Mouse (Mus musculus) urinary bladder, postnatal 14 days (tissue): ENCODE results near the gene Kdelr1.
A peak's percentile ranks its signal among the peaks of the same experiment; 100 is the strongest.
"Not testable (repeated sequence)": the region's sequence is repeated elsewhere in the genome, so short reads cannot be mapped to it uniquely, and the experiment has no call there.

Experiments
- DNase-seq: peaks from one replicate; pipeline ENCODE4 v3.0.0; 2021; ENCODE audit warnings: low spot score

The Kdelr1 gene

DNA sequence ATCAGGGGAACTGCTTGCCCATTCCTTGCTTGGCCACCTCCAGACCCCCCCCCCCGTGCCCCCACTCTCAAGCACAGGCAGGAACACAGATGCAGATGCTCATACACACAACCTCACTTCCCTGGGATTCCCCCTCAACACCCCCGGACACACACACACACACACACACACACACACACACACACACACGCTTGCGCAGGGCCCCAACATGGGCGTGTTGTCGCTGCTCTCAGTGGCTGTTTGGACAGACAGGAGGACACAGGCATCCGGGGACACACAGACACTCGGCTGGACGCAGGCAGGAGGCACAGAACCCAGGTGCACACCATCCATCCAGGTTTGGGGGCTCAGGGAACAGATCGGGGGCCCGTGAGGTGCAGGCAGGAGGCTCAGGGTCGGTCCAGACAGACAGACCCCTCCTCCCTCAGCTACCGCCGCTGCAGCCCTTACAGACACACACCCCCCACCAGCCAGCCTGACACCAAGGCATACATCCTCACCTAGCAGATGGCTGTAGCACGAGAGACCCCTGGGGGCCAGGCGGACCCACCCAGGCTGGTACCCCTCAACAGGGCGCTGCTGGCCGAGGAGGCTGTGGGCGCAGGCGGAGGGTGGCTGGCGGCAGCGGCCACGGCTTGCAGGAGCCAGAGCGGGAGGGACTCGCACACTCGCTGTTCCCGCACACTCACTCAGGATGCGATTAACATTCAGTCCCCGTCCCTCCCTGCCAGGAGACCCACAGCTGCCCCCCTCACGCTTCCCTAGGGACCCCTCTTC lies 2.1 kb upstream of the Kdelr1 start:
- DNase-seq, result no peak

GRCm38 (mm10) chr7:45873061-45873947 lies 732 bp downstream of the Kdelr1 start:
- DNase-seq, result peak; percentile 61

DNA sequence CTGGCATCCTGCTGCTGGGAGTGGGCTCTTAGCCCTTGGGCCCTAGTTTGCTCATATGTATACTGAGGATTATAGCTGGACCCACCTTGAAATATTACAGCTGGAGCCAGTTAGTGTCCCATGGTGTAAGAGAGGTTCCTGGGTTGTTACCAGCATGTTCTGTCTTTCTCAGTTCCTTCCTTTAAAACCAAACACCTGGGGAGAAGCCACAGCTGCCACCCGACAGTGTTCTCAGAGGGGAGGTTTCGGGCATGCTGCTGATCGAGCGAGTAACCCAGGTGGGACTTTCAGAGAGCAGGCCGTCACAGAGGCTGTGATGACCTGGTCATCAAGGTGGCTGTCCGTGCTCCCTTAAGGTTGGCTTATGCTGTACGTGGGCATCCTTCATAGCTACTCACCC lies 4.3 kb downstream of the Kdelr1 start:
- DNase-seq, result no peak

- not testable (repeated sequence) for DNase-seq
These were observed 5.7 kb downstream of the Kdelr1 start, which contains the start of gene Grin2d for GRCm38 (mm10) chr7:45878278-45878677. TSS of gene Grin2d (minus strand) at chr7:45878378.

- DNase-seq, result no peak
These were observed 8.0 kb downstream of the Kdelr1 start for GRCm38 (mm10) chr7:45880531-45880930.

GRCm38 (mm10) chr7:45881011-45881410 lies 8.4 kb downstream of the Kdelr1 start:
- DNase-seq, result no peak

DNA sequence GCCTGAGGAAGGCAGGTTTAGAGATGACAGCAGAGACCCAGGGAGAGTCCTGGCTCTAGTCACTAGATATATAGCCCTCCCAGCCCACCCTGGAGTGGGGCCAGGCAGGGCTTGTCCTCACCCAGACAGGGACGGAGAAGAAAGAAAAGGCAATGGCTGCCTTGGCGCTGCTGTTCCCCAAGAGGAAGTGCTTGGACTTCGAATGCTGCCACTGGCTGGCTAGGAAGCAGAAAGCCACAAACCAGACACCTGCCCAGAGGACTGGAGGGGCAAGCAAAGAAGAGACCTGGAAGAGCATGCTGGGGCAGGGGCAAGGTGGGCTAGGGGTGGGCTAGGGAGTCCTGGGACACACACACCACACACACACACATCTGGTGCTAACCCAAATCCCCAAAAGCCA lies 14.7 kb downstream of the Kdelr1 start:
- no peak for DNase-seq

GRCm38 (mm10) chr7:45892651-45893050 lies 20.1 kb downstream of the Kdelr1 start:
- no peak for DNase-seq

DNA sequence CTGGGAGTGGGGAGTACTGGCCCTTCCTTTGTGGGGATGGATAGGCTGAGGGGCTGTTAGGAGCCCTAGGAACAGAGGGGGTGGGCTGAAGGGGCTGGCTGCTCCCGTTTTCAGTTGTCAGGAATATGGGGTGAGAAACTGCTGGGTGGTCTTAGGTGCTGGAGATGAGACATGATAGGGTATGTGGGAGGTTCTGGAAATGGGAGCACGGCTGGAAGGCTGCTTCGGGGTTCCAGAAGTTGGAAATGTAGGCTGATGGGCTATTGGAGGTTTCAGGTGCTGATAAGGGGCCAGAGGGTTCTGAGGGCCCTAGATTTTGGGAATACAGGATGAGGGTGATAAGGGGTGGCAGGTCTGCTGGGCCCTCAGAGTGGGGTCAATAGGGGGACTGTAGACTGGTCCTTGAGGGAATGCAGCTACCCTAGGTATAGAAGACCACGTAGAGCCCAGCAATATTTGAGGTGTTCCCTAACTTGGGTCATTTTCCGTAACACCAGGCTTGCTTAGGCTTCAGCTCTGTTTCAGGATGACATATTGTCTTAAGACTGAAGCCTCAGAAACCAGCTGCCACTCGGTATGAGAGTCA lies 23.5 kb downstream of the Kdelr1 start:
- DNase-seq, result no peak

GRCm38 (mm10) chr7:45896517-45897257 lies 24.1 kb downstream of the Kdelr1 start, which contains the start of the genes Syngr4 and Tmem143:
TSS of gene Syngr4 (minus strand) at chr7:45896714.
TSS of gene Tmem143 (plus strand) at chr7:45896941.
- peak; percentile 96 for DNase-seq

GRCm38 (mm10) chr7:45897258-45897757 lies 24.7 kb downstream of the Kdelr1 start:
- peak; percentile 61 for DNase-seq

DNA sequence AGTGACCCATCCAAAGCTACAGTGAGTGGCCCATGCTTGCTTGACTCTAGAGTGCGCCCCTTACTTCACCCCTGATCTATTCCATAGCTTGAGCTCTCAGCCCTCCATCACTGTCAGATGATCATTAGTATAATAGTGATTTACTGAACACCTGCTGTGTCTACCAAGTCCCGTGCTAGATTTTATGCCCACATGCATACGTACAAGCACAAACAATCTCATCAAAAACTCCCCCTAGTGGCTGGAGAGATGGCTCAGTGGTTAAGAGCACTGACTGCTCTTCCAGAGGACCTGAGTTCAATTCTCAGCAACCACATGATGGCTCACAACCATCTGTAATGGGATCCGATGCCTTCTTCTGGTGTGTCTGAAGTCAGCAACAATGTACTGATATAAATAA lies 25.6 kb downstream of the Kdelr1 start:
- not testable (repeated sequence) for DNase-seq

- no peak for DNase-seq
These were observed 29.0 kb downstream of the Kdelr1 start for GRCm38 (mm10) chr7:45901562-45901961.

DNA sequence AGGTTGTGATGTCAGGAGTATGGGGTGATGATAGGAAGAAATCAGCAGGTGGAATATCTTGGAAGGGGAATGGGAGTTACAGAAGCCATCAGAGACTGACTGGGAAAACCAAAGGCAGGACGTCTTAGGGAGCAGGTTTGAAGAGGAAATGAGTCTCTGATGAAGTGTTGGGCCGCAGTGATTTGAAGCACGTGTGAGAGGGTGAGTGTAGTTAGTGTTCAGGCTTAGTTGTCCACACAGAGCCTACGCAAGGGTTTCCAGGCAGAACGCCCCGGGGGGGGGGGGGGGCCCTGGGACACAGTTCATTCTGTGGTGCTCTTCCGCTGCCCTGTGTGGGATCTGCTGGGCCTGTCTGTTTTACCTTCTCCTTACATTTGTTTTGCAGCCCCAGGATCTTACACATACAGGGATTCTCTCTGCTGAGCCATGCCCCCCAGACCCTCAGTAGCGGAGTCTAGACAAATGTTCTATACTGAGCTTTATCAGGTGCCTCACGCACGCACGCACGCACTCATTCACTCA lies 30.0 kb downstream of the Kdelr1 start:
- DNase-seq, result no peak

DNA sequence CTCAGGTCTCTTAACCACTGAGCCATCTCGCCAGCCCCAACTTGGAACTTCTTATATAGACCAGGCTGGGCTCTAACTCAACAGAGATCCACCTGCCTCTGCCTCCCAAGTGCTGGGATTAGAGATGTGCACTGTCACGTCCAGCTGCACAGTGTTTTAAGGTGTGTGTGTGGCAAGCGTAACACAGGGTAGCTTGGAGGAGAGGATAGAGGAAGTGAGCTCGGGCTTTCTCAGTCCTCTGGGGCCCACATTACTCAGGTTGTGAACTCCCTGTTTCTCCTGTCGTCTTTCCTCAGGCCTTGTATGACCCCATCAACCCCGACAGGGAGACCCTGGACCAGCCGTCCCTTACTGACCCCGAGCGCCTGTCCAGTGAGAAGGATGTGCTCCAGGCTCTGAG lies 34.0 kb downstream of the Kdelr1 start:
- no peak for DNase-seq

- DNase-seq, result no peak
These were observed 35.8 kb downstream of the Kdelr1 start for GRCm38 (mm10) chr7:45908384-45908783.

DNA sequence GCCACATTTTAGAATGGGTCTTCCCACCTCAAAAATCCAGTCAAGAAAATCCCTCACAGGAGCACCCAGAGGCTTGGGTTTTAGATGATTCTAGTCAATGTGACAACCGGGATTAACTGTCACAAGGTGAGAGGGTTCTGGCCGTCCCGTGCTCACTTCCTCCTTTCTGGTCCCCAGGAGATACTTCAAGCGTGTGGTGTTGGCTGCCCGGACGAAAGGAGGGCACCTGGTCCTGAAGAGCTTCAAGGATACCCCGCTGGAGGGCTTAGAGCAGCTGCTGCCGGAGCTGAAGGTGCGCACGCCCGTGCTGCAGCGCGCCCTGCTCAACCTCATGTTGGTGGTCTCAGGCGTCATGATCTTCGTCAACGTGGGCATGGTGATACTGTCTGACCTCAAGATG lies 36.6 kb downstream of the Kdelr1 start:
- DNase-seq, result no peak

DNA sequence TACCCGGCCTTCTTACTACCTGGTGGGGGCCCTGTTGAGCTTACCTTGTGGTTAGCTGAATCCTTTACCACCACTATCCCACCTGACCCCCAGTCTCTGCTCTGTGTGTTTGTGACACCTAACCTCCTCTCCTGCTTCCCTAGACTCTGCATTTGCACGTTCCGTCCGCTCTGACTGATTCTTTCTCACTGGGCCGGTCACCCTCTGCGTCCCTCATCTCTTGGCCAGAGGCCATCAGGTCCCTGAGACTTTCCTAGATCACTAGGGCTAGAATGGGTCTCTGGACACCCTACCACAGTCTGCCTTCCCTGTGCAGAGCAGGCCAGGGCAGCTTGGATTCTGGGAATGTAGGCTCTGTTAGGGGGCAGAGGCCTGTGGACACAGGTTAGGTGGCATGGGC lies 41.5 kb downstream of the Kdelr1 start:
- DNase-seq, result no peak

DNA sequence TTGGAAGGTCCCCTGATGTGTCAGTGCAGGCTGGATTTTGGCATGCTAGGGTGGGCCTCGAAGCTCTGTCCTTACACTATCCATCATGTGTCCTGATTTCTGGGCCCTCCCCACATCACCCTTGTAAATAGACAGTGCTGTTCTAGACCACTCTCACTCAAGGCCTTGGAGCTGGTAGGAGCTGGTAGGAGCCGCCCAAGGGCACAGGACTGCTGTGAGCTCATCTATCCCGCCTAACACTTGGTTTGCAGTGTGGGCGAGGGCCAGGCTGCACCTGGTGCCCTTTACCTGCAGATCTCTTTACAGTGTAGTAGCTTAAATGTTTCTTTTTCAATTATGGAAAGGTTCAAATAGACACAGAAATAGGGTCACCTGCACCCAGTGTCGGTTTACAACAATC lies 42.4 kb downstream of the Kdelr1 start:
- DNase-seq, result no peak

DNA sequence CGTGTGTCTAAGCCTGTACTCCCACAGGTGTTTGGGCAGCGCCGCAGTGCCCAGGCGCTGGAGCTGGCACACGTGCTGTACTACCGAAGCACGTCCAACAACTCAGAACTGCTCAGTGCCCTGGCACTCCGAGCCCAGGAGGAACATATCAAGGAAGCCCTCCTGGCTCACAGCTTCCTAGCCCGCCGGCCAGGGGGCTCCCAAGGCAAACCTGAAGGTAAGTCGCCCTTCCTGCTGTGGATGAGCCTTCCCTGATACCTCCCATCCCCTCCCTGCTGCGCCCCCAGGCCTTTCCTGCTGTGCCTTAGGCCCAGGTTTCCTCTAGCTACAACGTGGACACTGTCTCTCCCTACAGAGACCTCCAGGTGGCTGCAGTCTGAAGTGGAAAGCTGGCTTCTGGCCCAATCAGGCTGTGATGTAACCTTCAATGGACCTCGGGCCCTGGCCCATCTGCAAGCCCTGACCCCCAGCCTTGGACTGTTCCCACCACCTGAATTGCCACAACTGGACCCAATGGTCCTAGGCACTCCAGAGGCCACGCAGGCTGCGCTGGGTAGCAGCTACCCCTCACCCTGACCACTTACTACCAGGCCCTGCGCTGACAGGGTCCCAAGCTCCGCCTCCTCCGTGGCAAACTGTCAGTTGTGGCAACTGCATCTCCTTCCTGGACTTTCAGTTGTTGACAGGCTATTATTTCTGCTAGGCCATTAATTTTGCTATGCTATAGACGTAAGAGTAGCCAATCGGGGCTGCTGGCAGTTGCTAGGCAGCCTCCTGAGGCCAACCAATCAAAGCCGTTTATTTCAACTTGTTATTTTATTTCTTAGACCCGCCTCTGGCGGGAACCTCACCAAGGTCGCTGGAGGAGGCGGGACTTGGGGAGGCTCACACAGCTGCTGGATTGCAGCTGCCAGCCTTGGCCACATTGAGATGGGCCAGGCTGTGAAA lies 43.8 kb downstream of the Kdelr1 start:
- peak; percentile 75 for DNase-seq
